Mouse (Mus musculus) small intestine, adult 2 months (tissue): ENCODE results near the gene Gast.

Experiments
- CTCF ChIP-seq: fragments of 200-500 bp; IDR thresholded peaks from 2 replicates; pipeline ENCODE4 v1.5.1; 2012; ENCODE audit warnings: low read depth, mild to moderate bottlenecking, control low read depth, inconsistent platforms, low read length, moderate library complexity, mixed read lengths; ENCODE audit not compliant: insufficient replicate concordance, insufficient read length; ENCODE audit errors: extremely low read depth
- POLR2A ChIP-seq: fragments of 200-500 bp; IDR thresholded peaks from 2 replicates; pipeline ENCODE4 v1.6.1; 2012; ENCODE audit warnings: low read depth, mild to moderate bottlenecking, control low read depth, inconsistent platforms, low read length, moderate library complexity

DNA sequence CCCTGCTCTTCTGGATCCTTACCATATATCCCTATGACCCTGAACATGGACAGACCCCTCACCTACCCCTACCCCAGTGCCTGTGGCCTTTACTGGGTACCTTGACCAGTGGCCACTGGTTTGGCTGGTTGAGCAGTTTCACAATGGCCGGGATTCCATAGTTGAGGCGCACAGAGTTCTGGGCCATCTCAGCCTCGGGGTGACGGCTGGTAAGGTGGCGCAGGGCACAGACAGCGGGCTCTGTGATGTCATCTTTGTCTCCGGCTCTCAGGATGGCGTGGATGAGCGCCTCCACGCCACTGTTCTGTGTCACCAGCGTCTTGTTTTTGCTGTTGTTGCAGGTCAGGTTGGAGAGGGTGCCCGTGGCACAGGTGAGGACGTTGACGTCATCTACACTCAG is 43.8 kb downstream of the Gast start:
- TF ChIP-seq CTCF (no peak), POLR2A (no peak)
